Mouse (Mus musculus) erythroblast, embryonic 14.5 days (primary cell): ENCODE data around the gene Angptl8. TPM values are rescaled to one million over a fixed set of nuclear protein-coding genes. Genes with fewer than 3 reads are reported as not detected.

ENCODE experiments used
- H3K27me3 ChIP-seq: 2 replicates; pipeline ENCODE4 v1.6.1; 2012; ENCODE audit warnings: inconsistent platforms; ENCODE audit not compliant: control insufficient read depth
- H3K36me3 ChIP-seq: 2 replicates; pipeline ENCODE4 v1.6.1; 2012; ENCODE audit warnings: mild to moderate bottlenecking, inconsistent platforms; ENCODE audit not compliant: control insufficient read depth
- H3K4me1 ChIP-seq: 2 replicates; pipeline ENCODE4 v1.6.1; 2012; ENCODE audit warnings: inconsistent platforms; ENCODE audit not compliant: control insufficient read depth
- H3K4me3 ChIP-seq: replicated peaks from 2 replicates; pipeline ENCODE3; 2012; ENCODE audit warnings: moderate library complexity, mild to moderate bottlenecking, inconsistent platforms
- H3K9me3 ChIP-seq: 2 replicates; pipeline ENCODE4 v1.6.1; 2012; ENCODE audit warnings: low read length, inconsistent platforms, mixed read lengths; ENCODE audit not compliant: control insufficient read depth
- GATA1 ChIP-seq: IDR thresholded peaks from 2 replicates; pipeline ENCODE4 v1.6.1; 2012; ENCODE audit warnings: low read length, inconsistent platforms, mixed read lengths
- TAL1 ChIP-seq: IDR thresholded peaks from 3 replicates; pipeline ENCODE4 v1.6.1; 2012; ENCODE audit warnings: low read length, inconsistent platforms, mixed read lengths
- polyA plus RNA-seq: library from polyadenylated mRNA; stranded (reverse); fragments of >175 nt; gene quantifications from 2 replicates; pipeline ENCODE4 v1.2.3, GENCODE M21; 2012

Angptl8 gene
- polyA plus RNA-seq, 1 experiment = 0.16 TPM

GRCm38 (mm10) chr9:21795579-21795978, 39.7 kb upstream of the Angptl8 start:
- Histone ChIP-seq H3K4me3 (no peak overlapping the region), H3K4me1 (peaks cover 15% of the 10 kb centered on the region), H3K36me3 (peaks cover 19% of the 10 kb centered on the region), H3K27me3 (peaks cover 27% of the 10 kb centered on the region), H3K9me3 (peaks cover 3% of the 10 kb centered on the region; the same call in 1 of the 2 replicates)
- no peak for TF ChIP-seq TAL1
- TF ChIP-seq GATA1 = no peak

GRCm38 (mm10) chr9:21796259-21796658, 39.1 kb upstream of the Angptl8 start:
- H3K27me3 ChIP-seq = peaks cover 27% of the 10 kb centered on the region
- H3K4me1 ChIP-seq = peaks cover 15% of the 10 kb centered on the region
- peaks cover 19% of the 10 kb centered on the region for H3K36me3 ChIP-seq
- peaks cover 3% of the 10 kb centered on the region; the same call in 1 of the 2 replicates for H3K9me3 ChIP-seq
- H3K4me3 ChIP-seq = no peak overlapping the region
- no peak for TF ChIP-seq TAL1
- no peak for TF ChIP-seq GATA1

GRCm38 (mm10) chr9:21796919-21797318, 38.4 kb upstream of the Angptl8 start:
- Histone ChIP-seq H3K9me3 (peaks cover 3% of the 10 kb centered on the region; the same call in 1 of the 2 replicates), H3K4me3 (no peak overlapping the region), H3K4me1 (peaks cover 15% of the 10 kb centered on the region), H3K36me3 (peaks cover 15% of the 10 kb centered on the region), H3K27me3 (peaks cover 27% of the 10 kb centered on the region)
- TF ChIP-seq TAL1 = no peak

DNA sequence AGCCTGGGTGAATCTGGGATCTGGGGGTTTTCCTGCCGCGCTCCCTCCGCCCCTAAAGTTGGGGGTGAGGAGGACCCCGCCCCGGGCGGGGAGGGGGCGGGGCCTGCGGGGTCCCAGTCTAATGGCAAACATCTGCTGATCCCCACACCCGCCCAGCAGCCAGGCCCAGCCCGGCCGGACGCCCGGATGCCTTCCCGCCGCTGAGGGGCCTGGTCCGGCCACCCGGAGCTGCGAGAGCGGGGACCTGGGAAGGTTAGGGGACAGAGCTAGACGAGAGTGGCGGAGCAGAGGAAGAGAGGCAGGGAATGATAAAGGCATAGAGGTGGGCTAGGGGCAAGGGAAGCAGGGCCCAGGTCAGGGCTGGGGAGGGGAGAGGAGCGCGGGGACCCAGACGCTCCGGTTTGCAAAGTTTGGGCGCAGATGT, 37.4 kb upstream of the Angptl8 start:
- peaks cover 3% of the 10 kb centered on the region; the same call in 1 of the 2 replicates for H3K9me3 ChIP-seq
- H3K4me3 ChIP-seq = peak overlapping the region; percentile 67
- peaks cover 15% of the 10 kb centered on the region for H3K4me1 ChIP-seq
- H3K36me3 ChIP-seq = peaks cover 12% of the 10 kb centered on the region
- no peak for TF ChIP-seq GATA1
- no peak for TF ChIP-seq TAL1
- peaks cover 27% of the 10 kb centered on the region for H3K27me3 ChIP-seq

DNA sequence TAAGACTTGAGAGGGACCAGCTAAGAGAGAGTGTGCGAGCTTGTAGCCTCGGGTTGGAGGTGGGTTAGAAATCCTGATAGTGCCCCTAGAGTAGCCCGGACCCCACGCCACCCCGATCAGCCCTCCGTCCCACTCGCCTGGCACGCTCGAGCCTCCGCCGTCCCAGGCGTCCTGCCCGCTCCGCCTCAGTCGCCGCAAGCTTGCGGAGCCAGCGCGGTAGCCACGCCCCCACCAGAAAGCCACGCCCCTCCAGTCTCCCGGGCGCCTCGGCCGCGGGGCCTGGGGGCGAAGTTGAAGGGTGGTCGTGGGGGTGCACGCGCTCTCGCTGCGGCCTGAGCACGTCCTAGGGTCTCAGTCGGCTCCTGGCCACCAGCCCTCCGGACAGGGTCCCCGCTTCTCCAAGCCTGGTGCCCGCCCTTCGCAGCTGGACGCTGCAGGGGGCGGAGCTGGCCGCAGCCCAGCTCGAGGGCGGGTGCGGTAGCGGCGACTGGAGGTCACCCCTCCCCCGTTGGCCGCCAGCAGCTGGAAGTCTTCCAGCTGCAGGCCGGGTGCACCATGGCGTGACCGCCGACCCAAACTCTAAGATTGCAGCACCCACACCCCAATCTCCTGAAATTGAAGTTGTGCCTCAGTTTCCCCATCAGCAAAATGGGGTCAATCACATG, 36.8 kb upstream of the Angptl8 start, which contains the start of gene Kank2:
Kank2 (minus strand) TSS at position 400 of the 665 bp plus-strand sequence.
- H3K27me3 ChIP-seq = peaks cover 27% of the 10 kb centered on the region
- H3K9me3 ChIP-seq = peaks cover 2% of the 10 kb centered on the region; the same call in 1 of the 2 replicates
- no peak for TF ChIP-seq TAL1
- no peak for TF ChIP-seq GATA1
- peak within 1 kb of the TSS; percentile 67 for H3K4me3 ChIP-seq
- peaks cover 15% of the 10 kb centered on the region for H3K4me1 ChIP-seq
- peaks cover 11% of the 10 kb centered on the region for H3K36me3 ChIP-seq

DNA sequence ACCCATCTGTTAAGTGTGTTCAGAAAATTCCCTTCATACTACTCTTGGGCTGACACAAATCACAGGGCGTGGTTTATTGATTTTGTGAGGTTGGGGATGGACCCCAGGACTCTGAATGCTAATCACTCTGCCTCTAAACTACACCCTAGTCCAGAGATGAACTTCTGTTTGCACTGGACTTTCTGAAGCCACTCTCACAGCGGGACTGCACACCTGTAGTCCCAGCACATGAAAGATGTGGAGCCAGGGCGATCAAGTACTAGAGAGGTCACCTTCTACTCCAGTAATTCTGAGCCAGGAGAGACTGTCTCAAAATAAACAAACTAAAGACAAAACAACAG, 36.3 kb upstream of the Angptl8 start:
- TF ChIP-seq GATA1 = no peak
- Histone ChIP-seq H3K9me3 (no peaks in the 10 kb centered on the region), H3K36me3 (peaks cover 6% of the 10 kb centered on the region; the same call in 1 of the 2 replicates), H3K27me3 (peaks cover 27% of the 10 kb centered on the region), H3K4me1 (peaks cover 15% of the 10 kb centered on the region), H3K4me3 (peak overlapping the region; percentile 67)

GRCm38 (mm10) chr9:21801121-21801520, 34.2 kb upstream of the Angptl8 start:
- Histone ChIP-seq H3K9me3 (no peaks in the 10 kb centered on the region), H3K4me1 (peaks cover 15% of the 10 kb centered on the region), H3K4me3 (no peak overlapping the region), H3K27me3 (peaks cover 26% of the 10 kb centered on the region), H3K36me3 (no peaks in the 10 kb centered on the region; the same call in 1 of the 2 replicates)
- no peak for TF ChIP-seq TAL1
- TF ChIP-seq GATA1 = no peak

- TF ChIP-seq GATA1 (no peak), TAL1 (no peak)
- Histone ChIP-seq H3K27me3 (peaks cover 23% of the 10 kb centered on the region), H3K9me3 (no peaks in the 10 kb centered on the region), H3K4me1 (peaks cover 15% of the 10 kb centered on the region), H3K36me3 (no peaks in the 10 kb centered on the region; the same call in 1 of the 2 replicates), H3K4me3 (no peak overlapping the region)
These were observed 33.7 kb upstream of the Angptl8 start for GRCm38 (mm10) chr9:21801591-21801990.

- no peaks in the 10 kb centered on the region; the same call in 1 of the 2 replicates for H3K36me3 ChIP-seq
- no peak overlapping the region for H3K4me3 ChIP-seq
- H3K4me1 ChIP-seq = no peaks in the 10 kb centered on the region
- no peak for TF ChIP-seq GATA1
- no peak for TF ChIP-seq TAL1
- H3K27me3 ChIP-seq = no peaks in the 10 kb centered on the region
- no peaks in the 10 kb centered on the region for H3K9me3 ChIP-seq
These were observed 31.2 kb upstream of the Angptl8 start for GRCm38 (mm10) chr9:21803986-21804644.
